Mouse (Mus musculus): Measurements from ENCODE around the gene Hoxb1. TPM values are rescaled to one million over a fixed set of nuclear protein-coding genes. Genes with fewer than 3 reads are reported as not detected.

Gene Hoxb1
- polyA plus RNA-seq, 1 experiment from 2014 or later: not detected

DNA sequence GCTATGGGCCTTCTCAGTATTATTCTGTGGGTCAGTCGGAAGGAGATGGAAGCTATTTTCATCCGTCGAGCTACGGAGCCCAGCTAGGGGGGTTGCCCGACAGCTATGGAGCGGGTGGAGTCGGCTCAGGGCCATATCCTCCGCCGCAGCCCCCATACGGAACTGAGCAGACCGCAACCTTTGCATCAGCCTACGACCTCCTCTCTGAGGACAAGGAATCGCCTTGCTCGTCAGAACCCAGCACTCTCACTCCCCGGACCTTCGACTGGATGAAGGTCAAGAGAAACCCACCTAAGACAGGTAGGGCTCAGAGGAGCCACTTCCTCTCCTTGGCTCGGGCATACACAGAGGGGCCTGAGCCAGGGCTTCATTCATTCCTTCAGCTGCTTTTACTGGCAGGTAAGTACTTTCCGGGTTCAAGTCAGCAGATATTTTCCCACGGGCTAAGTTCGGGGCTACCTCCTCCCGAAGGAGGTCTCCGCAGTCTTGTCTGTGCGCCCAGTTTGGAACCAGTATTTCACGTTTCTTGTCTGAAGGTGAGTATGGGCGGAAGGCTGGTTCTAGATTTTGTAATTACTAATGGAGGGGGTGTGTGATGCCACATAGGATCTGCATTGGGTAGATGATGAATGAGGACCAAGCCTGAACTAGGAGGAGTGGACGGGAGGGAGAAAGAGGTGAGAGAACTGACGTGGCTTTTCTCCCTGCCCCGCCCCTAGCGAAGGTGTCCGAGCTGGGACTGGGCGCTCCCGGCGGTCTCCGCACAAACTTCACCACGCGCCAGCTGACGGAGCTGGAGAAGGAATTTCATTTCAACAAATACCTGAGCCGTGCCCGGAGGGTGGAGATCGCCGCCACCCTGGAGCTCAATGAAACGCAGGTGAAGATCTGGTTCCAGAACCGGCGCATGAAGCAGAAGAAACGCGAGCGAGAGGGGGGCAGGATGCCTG lies 815 bp downstream of the Hoxb1 start:
- WGBS: 9% methylated on average over 47 of the region's 47 CpGs
- H3K4me2 ChIP-seq (replicated peaks; ENCODE audit: low read depth, low read length): peak overlapping the region; percentile 36
- no peaks in the 10 kb centered on the region for H3K9me3 ChIP-seq (ENCODE audit: low read length)
- no peaks in the 10 kb centered on the region for H3K36me3 ChIP-seq (ENCODE audit: insufficient read depth, low read length)
- H3K4me3 ChIP-seq (ENCODE audit: low read depth, low read length): peak overlapping the region; percentile 20
- TF ChIP-seq CTCF (IDR thresholded peaks at IDR 0.05) (peak; percentile 33), EP300 (IDR thresholded peaks at IDR 0.05) (no peak)
- peaks cover 7% of the 10 kb centered on the region; the same call in 1 of the 2 replicates for H3K4me1 ChIP-seq (ENCODE audit: insufficient read depth, low read depth, low read length)
- peak; percentile 65 for DNase-seq (ENCODE audit: low spot score)
- H3K27me3 ChIP-seq (replicated peaks; ENCODE audit: insufficient read depth, low read length): peaks cover 22% of the 10 kb centered on the region; the same call in 1 of the 2 replicates
- ATAC-seq: peak; percentile 76
- no peak overlapping the region for H3K9ac ChIP-seq (replicated peaks; ENCODE audit: low read depth)
- H3K27ac ChIP-seq (ENCODE audit: low read length): no peak overlapping the region

DNA sequence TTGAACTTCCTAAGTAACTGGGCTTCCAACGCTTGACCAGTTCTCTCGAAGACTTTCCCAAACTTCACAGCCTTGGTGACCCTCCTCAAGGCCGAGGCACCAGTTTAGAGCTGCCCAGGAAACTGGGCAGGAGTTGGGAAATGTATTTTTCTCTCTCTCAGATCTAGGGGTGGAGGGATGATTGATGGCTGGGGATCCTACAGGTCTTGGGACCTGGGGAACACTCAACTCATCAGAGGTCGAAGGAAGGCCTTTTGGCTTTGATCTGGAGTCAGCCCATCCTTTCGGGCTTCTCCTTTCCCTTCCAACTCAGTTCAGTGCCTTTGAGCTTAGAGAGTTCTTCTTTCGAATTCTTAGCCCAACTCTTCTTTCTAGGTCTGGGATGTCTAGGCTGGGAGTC lies 1.6 kb downstream of the Hoxb1 start:
- peaks cover 7% of the 10 kb centered on the region; the same call in 1 of the 2 replicates for H3K4me1 ChIP-seq (ENCODE audit: insufficient read depth, low read depth, low read length)
- ATAC-seq (no peak), DNase-seq (ENCODE audit: low spot score) (no peak)
- WGBS: 58% methylated on average over 6 of the region's 6 CpGs
- no peaks in the 10 kb centered on the region for H3K9me3 ChIP-seq (ENCODE audit: low read length)
- H3K27ac ChIP-seq (ENCODE audit: low read length): no peak overlapping the region
- H3K4me3 ChIP-seq (ENCODE audit: low read depth, low read length): no peak overlapping the region
- no peak for TF ChIP-seq EP300 (IDR thresholded peaks at IDR 0.05)
- no peak for TF ChIP-seq CTCF (IDR thresholded peaks at IDR 0.05)
- peaks cover 22% of the 10 kb centered on the region; the same call in 1 of the 2 replicates for H3K27me3 ChIP-seq (replicated peaks; ENCODE audit: insufficient read depth, low read length)
- H3K36me3 ChIP-seq (ENCODE audit: insufficient read depth, low read length): no peaks in the 10 kb centered on the region
- H3K9ac ChIP-seq (replicated peaks; ENCODE audit: low read depth): no peak overlapping the region
- no peak overlapping the region for H3K4me2 ChIP-seq (replicated peaks; ENCODE audit: low read depth, low read length)

DNA sequence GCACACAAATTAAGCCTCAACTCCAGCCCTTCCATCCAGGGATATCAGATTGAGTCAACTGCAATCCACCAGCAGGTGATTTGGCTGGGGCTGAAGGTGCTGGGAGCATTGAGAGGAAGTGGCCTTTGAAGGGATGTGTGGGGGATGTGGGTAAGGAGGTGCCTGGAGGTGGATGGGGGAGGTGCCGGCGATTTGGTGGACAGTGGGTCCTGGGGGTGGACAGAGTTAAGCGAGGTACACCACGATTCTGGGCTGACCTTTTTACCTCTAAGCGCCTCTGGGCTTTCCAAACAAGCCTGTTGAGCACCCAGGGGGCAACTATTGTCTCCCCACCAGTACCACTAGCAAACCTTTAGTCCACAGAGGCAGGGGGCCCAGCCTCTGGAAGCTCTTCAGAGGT lies 3.1 kb downstream of the Hoxb1 start:
- Histone ChIP-seq H3K27me3 (replicated peaks; ENCODE audit: insufficient read depth, low read length) (peaks cover 23% of the 10 kb centered on the region; the same call in 1 of the 2 replicates), H3K9ac (replicated peaks; ENCODE audit: low read depth) (no peak overlapping the region), H3K9me3 (ENCODE audit: low read length) (no peaks in the 10 kb centered on the region), H3K36me3 (ENCODE audit: insufficient read depth, low read length) (no peaks in the 10 kb centered on the region), H3K4me3 (ENCODE audit: low read depth, low read length) (no peak overlapping the region), H3K4me2 (replicated peaks; ENCODE audit: low read depth, low read length) (no peak overlapping the region), H3K27ac (ENCODE audit: low read length) (no peak overlapping the region), H3K4me1 (ENCODE audit: insufficient read depth, low read depth, low read length) (peaks cover 7% of the 10 kb centered on the region; the same call in 1 of the 2 replicates)
- ATAC-seq (no peak), DNase-seq (ENCODE audit: low spot score) (no peak)
- TF ChIP-seq EP300 (IDR thresholded peaks at IDR 0.05): no peak
- no peak for TF ChIP-seq CTCF (IDR thresholded peaks at IDR 0.05)
- 44% methylated on average over 5 of the region's 5 CpGs for WGBS

DNA sequence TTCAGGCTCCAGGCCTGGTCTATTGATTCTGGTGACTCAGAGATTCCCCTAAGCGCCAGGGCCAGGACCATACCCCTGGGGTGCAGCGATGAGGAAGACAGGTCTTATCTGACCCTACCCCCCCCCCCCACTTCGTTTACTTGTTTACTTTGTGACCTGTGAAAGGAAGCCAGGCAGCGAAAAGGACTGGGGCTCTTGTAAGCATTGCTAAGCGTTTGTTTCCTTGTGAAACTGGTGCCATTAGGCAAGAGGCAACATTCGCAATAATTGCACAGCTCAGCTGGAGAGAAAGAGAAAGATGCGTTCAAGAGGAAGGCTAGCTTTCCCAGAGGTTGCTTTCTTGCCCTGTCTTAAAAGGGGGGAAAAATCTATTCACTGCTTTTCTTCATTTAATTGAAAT lies 3.6 kb downstream of the Hoxb1 start:
- WGBS: 53% methylated on average over 7 of the region's 7 CpGs
- H3K27me3 ChIP-seq (replicated peaks; ENCODE audit: insufficient read depth, low read length): peaks cover 25% of the 10 kb centered on the region; the same call in 1 of the 2 replicates
- DNase-seq (ENCODE audit: low spot score) (no peak), ATAC-seq (no peak)
- no peak overlapping the region for H3K9ac ChIP-seq (replicated peaks; ENCODE audit: low read depth)
- no peaks in the 10 kb centered on the region for H3K9me3 ChIP-seq (ENCODE audit: low read length)
- H3K36me3 ChIP-seq (ENCODE audit: insufficient read depth, low read length): no peaks in the 10 kb centered on the region
- no peak for TF ChIP-seq EP300 (IDR thresholded peaks at IDR 0.05)
- no peak for TF ChIP-seq CTCF (IDR thresholded peaks at IDR 0.05)
- peaks cover 7% of the 10 kb centered on the region; the same call in 1 of the 2 replicates for H3K4me1 ChIP-seq (ENCODE audit: insufficient read depth, low read depth, low read length)
- H3K27ac ChIP-seq (ENCODE audit: low read length): no peak overlapping the region
- H3K4me3 ChIP-seq (ENCODE audit: low read depth, low read length): no peak overlapping the region
- H3K4me2 ChIP-seq (replicated peaks; ENCODE audit: low read depth, low read length): no peak overlapping the region

DNA sequence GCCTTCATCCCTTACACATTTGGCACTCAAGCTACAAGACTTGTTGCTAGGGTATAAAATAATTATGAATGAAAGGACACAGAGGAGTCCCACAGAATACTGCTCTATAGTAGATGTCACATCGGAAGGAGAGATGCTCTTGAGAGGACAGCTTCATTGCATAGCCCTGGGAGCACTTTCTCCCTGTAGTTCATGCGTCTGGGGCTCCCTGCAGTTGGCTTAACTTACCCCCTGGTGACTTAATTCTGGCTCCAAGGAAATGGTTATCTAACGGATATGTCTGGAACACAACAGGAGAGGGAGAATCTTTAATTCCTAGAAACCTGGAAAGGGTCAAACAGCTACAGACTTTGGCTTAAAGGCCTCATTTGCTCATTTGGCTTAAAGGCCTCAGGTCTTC lies 6.2 kb downstream of the Hoxb1 start:
- 68% methylated on average over 3 of the region's 3 CpGs for WGBS
- ATAC-seq (no peak), DNase-seq (ENCODE audit: low spot score) (no peak)
- TF ChIP-seq EP300 (IDR thresholded peaks at IDR 0.05): no peak
- Histone ChIP-seq H3K4me3 (ENCODE audit: low read depth, low read length) (no peak overlapping the region), H3K27ac (ENCODE audit: low read length) (no peak overlapping the region), H3K4me2 (replicated peaks; ENCODE audit: low read depth, low read length) (no peak overlapping the region), H3K36me3 (ENCODE audit: insufficient read depth, low read length) (no peaks in the 10 kb centered on the region), H3K4me1 (ENCODE audit: insufficient read depth, low read depth, low read length) (no peaks in the 10 kb centered on the region), H3K9me3 (ENCODE audit: low read length) (no peaks in the 10 kb centered on the region), H3K9ac (replicated peaks; ENCODE audit: low read depth) (no peak overlapping the region), H3K27me3 (replicated peaks; ENCODE audit: insufficient read depth, low read length) (0 out of 2 replicates have a peak, but pooled peaks cover 3% of the 10 kb centered on the region)

DNA sequence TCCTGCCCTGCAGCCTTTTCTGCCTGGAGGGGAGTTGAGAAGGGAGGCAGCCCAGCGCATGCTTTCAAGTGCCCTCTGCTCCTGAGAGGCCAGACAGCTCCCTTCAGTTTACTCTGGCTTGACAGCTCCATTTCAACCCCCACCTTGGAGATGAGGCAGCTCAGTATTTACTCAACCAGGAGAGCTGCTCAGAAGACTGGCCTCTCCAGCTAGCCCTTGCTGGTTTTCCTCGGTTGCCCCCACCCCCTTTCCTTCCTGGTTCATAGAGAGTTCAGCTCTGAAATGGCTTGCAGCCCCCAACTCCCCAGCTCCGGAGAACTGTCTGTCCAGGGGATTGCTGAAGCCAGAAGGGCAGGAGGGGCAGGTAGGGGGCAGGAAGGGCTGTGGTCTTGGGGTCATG lies 7.0 kb downstream of the Hoxb1 start:
- ATAC-seq: no peak
- 13% methylated on average over 3 of the region's 3 CpGs for WGBS

More for the DNA sequence above, 7.0 kb downstream of the Hoxb1 start:
- H3K27ac ChIP-seq (ENCODE audit: low read length): no peak overlapping the region
- no peaks in the 10 kb centered on the region for H3K9me3 ChIP-seq (ENCODE audit: low read length)
- no peak overlapping the region for H3K4me3 ChIP-seq (ENCODE audit: low read depth, low read length)
- no peak overlapping the region for H3K9ac ChIP-seq (replicated peaks; ENCODE audit: low read depth)
- no peak overlapping the region for H3K4me2 ChIP-seq (replicated peaks; ENCODE audit: low read depth, low read length)
- DNase-seq (ENCODE audit: low spot score): peak; percentile 43
- H3K27me3 ChIP-seq (replicated peaks; ENCODE audit: insufficient read depth, low read length): 0 out of 2 replicates have a peak, but pooled peaks cover 3% of the 10 kb centered on the region
- no peaks in the 10 kb centered on the region for H3K4me1 ChIP-seq (ENCODE audit: insufficient read depth, low read depth, low read length)
- TF ChIP-seq CTCF (IDR thresholded peaks at IDR 0.05) (no peak), EP300 (IDR thresholded peaks at IDR 0.05) (no peak)
- no peaks in the 10 kb centered on the region for H3K36me3 ChIP-seq (ENCODE audit: insufficient read depth, low read length)

All from lung, postnatal 0 days (tissue).